In genomic region chr6:72379377-72380130, GRCm38 (mm10) we compare ENCODE assay signal across 8 mouse cellular contexts. TPM values are rescaled to one million over a fixed set of nuclear protein-coding genes. Genes with fewer than 3 reads are reported as not detected.
DNase-seq lines count a peak whose midpoint lies in the region; ATAC-seq lines count a peak whose summit lies in the region.

No protein-coding gene starts in this region.

- H3K4me1 ChIP-seq in limb, embryonic 11.5 days (ENCODE audit: control insufficient read depth, insufficient read depth, low read length): peaks cover 8% of the 10 kb centered on the region

- no peak overlapping the region for H3K27ac ChIP-seq in limb, embryonic 11.5 days (replicated peaks; ENCODE audit: low read depth, low read length)

- peak overlapping the region; percentile 39 for H3K4me3 ChIP-seq in limb, embryonic 11.5 days (ENCODE audit: low read depth, low read length)

- DNase-seq in adrenal gland, adult 2 months: peak; percentile 39
- no peak for DNase-seq in adrenal gland, postnatal 14 days
- DNase-seq in NIH3T3 (ENCODE audit: low read depth): peak; percentile 63
- DNase-seq in limb, embryonic 11.5 days (ENCODE audit: low spot score): no peak
- DNase-seq in skeletal muscle tissue, adult 2 months (ENCODE audit: low read depth, low spot score): peak; percentile 75
- no peak for DNase-seq in adrenal gland, postnatal 36 days
- DNase-seq in thymus, postnatal 25 days: no peak

- peak; percentile 60 for ATAC-seq in granulocyte monocyte progenitor cell, adult 5-6 weeks (replicated peaks; ENCODE audit: poor library complexity, severe bottlenecking)
- no peak for ATAC-seq in limb, embryonic 11.5 days (ENCODE audit: insufficient number of reproducible peaks, low FRiP score, low TSS enrichment, low read depth)

- 44% methylated on average over 7 of the region's 7 CpGs for WGBS in limb, embryonic 11.5 days

- no peaks in the 10 kb centered on the region for H3K36me3 ChIP-seq in limb, embryonic 11.5 days (ENCODE audit: control insufficient read depth, insufficient read depth, low read length)

- peak overlapping the region; percentile 51 for H3K4me2 ChIP-seq in limb, embryonic 11.5 days (ENCODE audit: low read depth, severe bottlenecking)

- no peaks in the 10 kb centered on the region for H3K9me3 ChIP-seq in limb, embryonic 11.5 days (ENCODE audit: control insufficient read depth, low read length)

- H3K27me3 ChIP-seq in limb, embryonic 11.5 days (ENCODE audit: control insufficient read depth, insufficient read depth, low read length): peaks cover 3% of the 10 kb centered on the region; the same call in 1 of the 2 replicates

- H3K9ac ChIP-seq in limb, embryonic 11.5 days (ENCODE audit: low read length): peak overlapping the region; percentile 41; the same call in 1 of the 2 replicates

RNA-seq across cellular contexts. Expression of gene Vamp5, which starts 0.7 kb away (rescaled TPM):
- total RNA-seq in adrenal gland, adult 2 months (2021): 10 to 100 TPM; 25.3 to 43.4 TPM
- polyA plus RNA-seq in adrenal gland, adult 2 months (2012; rRNA removed): 16.4 and 17.4 TPM in 2 replicates
- 33.9 and 40.5 TPM in 2 replicates for total RNA-seq in adrenal gland, postnatal 14 days (2021)
- total RNA-seq in granulocyte monocyte progenitor cell, adult 5-6 weeks (2014; fragmentation: Nextera tagmentation): 12.4 and 43.7 TPM in 2 replicates
- 8.6 and 16.5 TPM in 2 replicates for total RNA-seq in granulocyte monocyte progenitor cell, adult 5-6 weeks (2017)
- 15.2 and 17.0 TPM in 2 replicates for polyA plus RNA-seq in limb, embryonic 11.5 days (2014; fragmentation: Nextera tagmentation; extraction: Ambion mirVana)
- 10 to 100 TPM; 35.1 to 38.5 TPM for total RNA-seq in adrenal gland, postnatal 36 days (2021)

RNA-seq across cellular contexts. Expression of gene Vamp8, which starts 10.9 kb away (rescaled TPM):
- 100 to 1,000 TPM; 130 to 158 TPM for total RNA-seq in adrenal gland, adult 2 months (2021)
- 71.8 and 106 TPM in 2 replicates for polyA plus RNA-seq in adrenal gland, adult 2 months (2012; rRNA removed)
- total RNA-seq in adrenal gland, postnatal 14 days (2021): 104 and 113 TPM in 2 replicates
- 239 and 250 TPM in 2 replicates for total RNA-seq in granulocyte monocyte progenitor cell, adult 5-6 weeks (2014; fragmentation: Nextera tagmentation)
- 347 and 437 TPM in 2 replicates for total RNA-seq in granulocyte monocyte progenitor cell, adult 5-6 weeks (2017)
- polyA plus RNA-seq in limb, embryonic 11.5 days (2014; fragmentation: Nextera tagmentation; extraction: Ambion mirVana): 81.4 and 87.4 TPM in 2 replicates
- 100 to 1,000 TPM; 104 to 156 TPM for total RNA-seq in adrenal gland, postnatal 36 days (2021)

RNA-seq across cellular contexts. Expression of gene Rnf181, which starts 12.8 kb away (rescaled TPM):
- 100 to 1,000 TPM; 283 to 489 TPM for total RNA-seq in adrenal gland, adult 2 months (2021)
- polyA plus RNA-seq in adrenal gland, adult 2 months (2012; rRNA removed): 224 and 444 TPM in 2 replicates
- total RNA-seq in adrenal gland, postnatal 14 days (2021): 204 and 217 TPM in 2 replicates
- 81.5 and 83.1 TPM in 2 replicates for total RNA-seq in granulocyte monocyte progenitor cell, adult 5-6 weeks (2014; fragmentation: Nextera tagmentation)
- total RNA-seq in granulocyte monocyte progenitor cell, adult 5-6 weeks (2017): 48.6 and 54.3 TPM in 2 replicates
- 92.1 and 96.0 TPM in 2 replicates for polyA plus RNA-seq in limb, embryonic 11.5 days (2014; fragmentation: Nextera tagmentation; extraction: Ambion mirVana)
- total RNA-seq in adrenal gland, postnatal 36 days (2021): 100 to 1,000 TPM; 258 to 471 TPM

RNA-seq across cellular contexts. Expression of gene Tmem150a, which starts 24.3 kb away (rescaled TPM):
- total RNA-seq in adrenal gland, adult 2 months (2021): 10 to 100 TPM; 22.6 to 25.1 TPM
- 48.8 and 55.2 TPM in 2 replicates for polyA plus RNA-seq in adrenal gland, adult 2 months (2012; rRNA removed)
- 20.2 and 36.5 TPM in 2 replicates for total RNA-seq in adrenal gland, postnatal 14 days (2021)
- total RNA-seq in granulocyte monocyte progenitor cell, adult 5-6 weeks (2014; fragmentation: Nextera tagmentation): 0.73 and 7.4 TPM in 2 replicates
- 0.09 TPM in 1 of 2 replicates, not detected in the other for total RNA-seq in granulocyte monocyte progenitor cell, adult 5-6 weeks (2017)
- polyA plus RNA-seq in limb, embryonic 11.5 days (2014; fragmentation: Nextera tagmentation; extraction: Ambion mirVana): 10.7 and 10.8 TPM in 2 replicates
- 10 to 100 TPM; 19.5 to 22.5 TPM for total RNA-seq in adrenal gland, postnatal 36 days (2021)

RNA-seq across cellular contexts. Expression of gene 0610030E20Rik, which starts 32.4 kb away (rescaled TPM):
- 10 to 100 TPM; 21.0 to 28.4 TPM for total RNA-seq in adrenal gland, adult 2 months (2021)
- polyA plus RNA-seq in adrenal gland, adult 2 months (2012; rRNA removed): 20.3 and 21.9 TPM in 2 replicates
- 25.8 and 33.1 TPM in 2 replicates for total RNA-seq in adrenal gland, postnatal 14 days (2021)
- total RNA-seq in granulocyte monocyte progenitor cell, adult 5-6 weeks (2014; fragmentation: Nextera tagmentation): 24.9 and 34.0 TPM in 2 replicates
- total RNA-seq in granulocyte monocyte progenitor cell, adult 5-6 weeks (2017): 17.2 and 17.6 TPM in 2 replicates
- polyA plus RNA-seq in limb, embryonic 11.5 days (2014; fragmentation: Nextera tagmentation; extraction: Ambion mirVana): 20.2 and 20.6 TPM in 2 replicates
- total RNA-seq in adrenal gland, postnatal 36 days (2021): 10 to 100 TPM; 24.1 to 30.5 TPM

Comparison
In these comparisons a context has a peak if more than half of its experiments do, and no peak if none do; other contexts are left out.
1. DNase-seq: peak in adrenal gland, adult 2 months (single experiment), NIH3T3 (single experiment) and skeletal muscle tissue, adult 2 months (single experiment); none in adrenal gland, postnatal 14 days (single experiment), limb, embryonic 11.5 days (single experiment), adrenal gland, postnatal 36 days (0 of 2) and thymus, postnatal 25 days (single experiment).